Mouse (Mus musculus) forebrain, embryonic 10.5 days (tissue): Measurements from ENCODE around the gene Sox1. TPM values are rescaled to one million over a fixed set of nuclear protein-coding genes. Genes with fewer than 3 reads are reported as not detected.

ENCODE experiments used
- DNase-seq: peaks from one replicate; pipeline ENCODE4 v3.0.0-alpha.2; 2017; ENCODE audit warnings: low spot score; ENCODE audit errors: extremely low spot score
- H3K27ac ChIP-seq: fragments of 300-500 bp; sonication (generic); 2 replicates; pipeline ENCODE4 v1.5.1; 2016; ENCODE audit warnings: mild to moderate bottlenecking
- H3K27me3 ChIP-seq: fragments of 300-500 bp; sonication (generic); 2 replicates; pipeline ENCODE4 v1.6.1; 2016; ENCODE audit warnings: mild to moderate bottlenecking; ENCODE audit not compliant: poor library complexity, severe bottlenecking
- H3K36me3 ChIP-seq: fragments of 300-500 bp; sonication (generic); replicated peaks from 2 replicates; pipeline ENCODE4 v1.6.1; 2016; ENCODE audit warnings: mild to moderate bottlenecking, moderate library complexity
- H3K4me1 ChIP-seq: fragments of 300-500 bp; sonication (generic); 2 replicates; pipeline ENCODE4 v1.6.1; 2016
- H3K4me3 ChIP-seq: fragments of 300-500 bp; sonication (generic); 2 replicates; pipeline ENCODE4 v1.5.1; 2016; ENCODE audit warnings: mild to moderate bottlenecking, moderate library complexity
- H3K9me3 ChIP-seq: fragments of 300-500 bp; sonication (generic); 2 replicates; pipeline ENCODE4 v1.6.1; 2016; ENCODE audit warnings: mild to moderate bottlenecking, moderate library complexity
- WGBS: fragments of 180-500 bp; shearing (Covaris S2); methylation state at CpG from one replicate; pipeline ENCODE4 v1.1.7; 2016; 5-methylcytosine and 5-hydroxymethylcytosine counted together
- polyA plus RNA-seq: library from polyadenylated mRNA; unstranded; fragments of >200 nt; fragmentation: Nextera tagmentation; extraction: Ambion mirVana; gene quantifications from 2 replicates; pipeline ENCODE4 v1.2.1, GENCODE M21; 2016

Gene Sox1
- polyA plus RNA-seq: 4.2 and 4.3 TPM in 2 replicates

DNA sequence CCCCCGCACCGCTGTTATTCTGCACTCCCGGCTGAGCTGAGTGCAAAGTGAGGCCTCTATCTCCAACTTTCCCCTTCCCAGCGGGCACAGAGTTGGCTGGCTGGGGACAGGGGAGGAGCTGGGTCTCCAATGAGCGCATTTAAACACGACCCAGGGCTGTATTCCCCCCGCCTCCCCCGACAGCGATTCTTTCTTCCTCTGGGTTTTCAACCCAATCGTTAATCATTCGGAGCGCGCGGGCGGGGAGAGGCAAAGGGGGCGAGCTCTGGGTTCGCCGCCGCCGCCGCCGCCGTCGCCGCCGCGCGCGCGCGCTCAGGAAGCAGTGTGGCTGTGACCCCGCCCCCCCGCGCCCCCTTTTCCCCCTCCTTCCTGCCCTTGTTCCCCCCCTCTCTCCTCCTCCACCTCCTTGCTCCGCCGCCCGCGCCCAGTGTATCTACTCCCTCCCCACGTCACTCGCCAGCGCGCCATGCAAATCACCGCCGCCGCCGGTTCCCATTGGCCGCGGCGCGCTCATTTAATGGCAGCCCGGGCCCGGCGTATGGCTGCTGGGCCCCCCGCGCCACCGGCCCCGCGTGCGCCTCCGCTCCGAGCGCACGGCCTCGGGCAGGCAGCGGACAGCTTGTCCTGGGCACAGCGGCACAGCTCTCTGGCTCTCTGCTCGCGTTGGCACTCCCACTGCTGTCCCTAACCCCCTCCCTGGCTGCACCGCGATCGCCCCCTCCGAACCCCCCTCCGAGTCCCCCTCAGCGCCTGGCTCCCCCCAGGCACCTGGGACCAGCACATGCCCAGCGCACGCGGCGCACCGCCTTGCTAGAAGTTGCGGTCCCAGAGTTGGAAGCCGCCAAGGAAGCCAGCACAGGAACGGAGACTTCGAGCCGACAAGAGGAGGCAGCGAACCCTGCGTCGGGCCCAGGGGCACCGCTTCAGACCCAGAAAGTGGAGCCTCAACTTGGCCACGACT is at the start of gene Sox1:
Sox1 (plus strand) TSS at position 225 of the 961 bp plus-strand sequence.
- Histone ChIP-seq H3K27ac (peak within 1 kb of the TSS; percentile 99), H3K27me3 (peaks cover 97% of the 10 kb centered on the region), H3K9me3 (no peaks in the 10 kb centered on the region), H3K4me1 (peaks cover 75% of the 10 kb centered on the region), H3K36me3 (peaks cover 23% of the 10 kb centered on the region), H3K4me3 (peak within 1 kb of the TSS; percentile 83)
- under 1% methylated on average over 82 of the region's 89 CpGs for WGBS
- peak; percentile 93 for DNase-seq

DNA sequence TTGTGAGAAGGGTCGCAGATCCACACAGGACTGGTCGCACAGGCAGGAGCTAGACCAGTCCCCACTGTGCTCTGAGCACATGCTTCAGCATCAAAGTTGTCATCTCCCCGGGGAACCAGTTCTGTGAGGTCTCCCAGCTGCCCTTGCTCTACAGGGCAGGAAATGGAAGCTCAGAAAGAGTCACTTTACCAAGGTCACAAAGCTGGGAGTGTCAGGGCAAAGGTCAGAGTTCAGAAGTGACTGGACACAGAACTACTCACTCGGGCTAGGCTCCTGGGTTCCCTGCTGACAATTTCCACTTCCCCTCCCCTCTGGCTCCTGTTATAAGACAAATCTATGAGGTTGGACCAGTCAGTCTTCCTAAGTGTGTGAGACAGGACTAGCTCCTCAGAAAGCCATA is 49.2 kb upstream of the Sox1 start:
- Histone ChIP-seq H3K4me1 (peaks cover 6% of the 10 kb centered on the region; the same call in 1 of the 2 replicates), H3K27ac (no peak overlapping the region), H3K4me3 (no peak overlapping the region), H3K9me3 (no peaks in the 10 kb centered on the region), H3K27me3 (peaks cover 86% of the 10 kb centered on the region), H3K36me3 (no peaks in the 10 kb centered on the region)
- DNase-seq: no peak
- 68% methylated on average over 4 of the region's 4 CpGs for WGBS

DNA sequence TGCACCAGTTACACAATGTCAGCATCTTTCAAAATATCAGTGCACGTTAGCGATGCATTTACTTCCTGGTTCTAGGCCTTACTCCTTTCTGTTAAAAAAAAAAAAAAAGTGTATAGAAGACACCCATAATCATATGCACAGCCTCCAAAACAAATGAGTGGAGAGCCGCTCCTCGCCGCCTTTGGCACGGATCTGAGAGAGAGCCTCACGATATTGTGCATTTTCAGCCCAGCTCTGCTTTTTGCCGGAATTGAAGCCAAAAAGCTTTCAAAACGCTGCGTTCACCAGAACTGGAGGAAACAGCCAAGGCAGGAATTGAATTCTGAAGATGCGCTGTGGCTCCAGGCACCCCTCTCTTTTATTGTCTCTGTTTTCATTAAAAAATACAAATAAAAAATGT is 48.2 kb upstream of the Sox1 start:
- H3K4me3 ChIP-seq: no peak overlapping the region
- DNase-seq: no peak
- no peaks in the 10 kb centered on the region for H3K9me3 ChIP-seq
- no peaks in the 10 kb centered on the region for H3K36me3 ChIP-seq
- no peaks in the 10 kb centered on the region for H3K4me1 ChIP-seq
- 93% methylated on average over 11 of the region's 11 CpGs for WGBS
- peaks cover 76% of the 10 kb centered on the region for H3K27me3 ChIP-seq
- no peak overlapping the region for H3K27ac ChIP-seq

DNA sequence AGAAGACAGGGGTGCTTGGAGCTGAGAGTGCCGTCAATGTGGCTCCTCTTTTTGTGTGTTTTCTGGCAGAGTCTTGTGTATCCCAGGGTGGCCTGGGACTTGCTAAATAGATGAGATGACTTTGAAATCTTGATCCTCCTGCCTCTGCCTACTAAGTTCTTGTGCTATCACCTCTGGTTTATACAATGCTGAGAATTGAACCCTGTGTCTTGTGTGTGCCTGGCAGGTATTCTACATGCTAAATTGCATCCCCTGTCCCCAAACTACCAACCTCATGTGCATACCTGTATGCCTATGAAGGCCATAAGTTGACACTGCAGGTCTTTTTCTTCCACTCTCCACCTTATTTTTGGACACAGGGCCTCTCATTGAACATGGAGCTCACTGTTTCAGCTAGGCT is 46.8 kb upstream of the Sox1 start:
- H3K36me3 ChIP-seq: no peaks in the 10 kb centered on the region
- no peaks in the 10 kb centered on the region for H3K4me1 ChIP-seq
- WGBS: 93% methylated on average over 1 of the region's 1 CpGs
- no peaks in the 10 kb centered on the region for H3K9me3 ChIP-seq
- H3K27me3 ChIP-seq: peaks cover 62% of the 10 kb centered on the region
- DNase-seq: no peak
- no peak overlapping the region for H3K4me3 ChIP-seq
- no peak overlapping the region for H3K27ac ChIP-seq

DNA sequence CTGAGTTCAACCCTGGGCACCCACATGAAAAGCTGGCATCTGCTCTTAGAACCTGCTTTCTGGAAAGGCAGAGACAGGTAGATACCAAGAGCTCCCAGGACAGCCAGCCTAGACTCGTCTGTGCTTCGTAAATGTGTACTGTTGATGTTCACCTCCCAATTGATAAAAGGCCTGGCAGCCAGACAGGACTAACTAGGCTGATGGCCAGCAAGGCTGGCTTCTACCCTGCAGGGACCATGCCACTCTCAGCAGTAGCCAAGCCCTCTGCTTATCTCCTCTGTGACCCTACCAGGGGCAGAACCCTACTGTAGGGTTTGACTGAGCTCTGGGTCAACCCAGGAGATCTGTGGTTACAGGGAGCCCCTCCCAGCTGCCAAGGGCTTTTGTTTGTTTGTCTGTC is 45.5 kb upstream of the Sox1 start:
- H3K27me3 ChIP-seq: peaks cover 49% of the 10 kb centered on the region
- no peaks in the 10 kb centered on the region for H3K36me3 ChIP-seq
- no peak for DNase-seq
- H3K9me3 ChIP-seq: no peaks in the 10 kb centered on the region
- H3K4me3 ChIP-seq: no peak overlapping the region
- WGBS: 85% methylated on average over 2 of the region's 2 CpGs
- no peak overlapping the region for H3K27ac ChIP-seq
- H3K4me1 ChIP-seq: peaks cover 3% of the 10 kb centered on the region

DNA sequence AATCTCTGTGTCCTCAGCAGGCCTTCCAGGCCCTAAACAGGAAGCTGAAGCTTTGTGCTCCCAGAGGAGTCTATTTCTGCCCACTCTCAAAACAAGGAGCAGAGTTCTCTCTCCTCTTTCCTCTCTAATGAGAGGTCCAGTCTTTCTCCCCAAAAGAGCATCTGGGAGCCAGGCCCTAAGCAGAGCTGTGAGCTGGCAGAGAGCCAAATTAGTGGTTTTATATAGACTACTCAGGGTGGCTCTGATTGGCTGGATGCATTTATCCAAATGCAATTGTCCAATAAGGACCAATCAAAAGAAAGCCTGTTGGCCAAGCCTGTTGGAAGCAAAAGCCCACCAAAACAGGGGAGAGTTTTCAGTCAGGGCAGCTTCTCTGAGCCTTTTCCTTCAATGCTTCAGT is 44.0 kb upstream of the Sox1 start:
- H3K4me1 ChIP-seq: peaks cover 5% of the 10 kb centered on the region
- no peaks in the 10 kb centered on the region for H3K36me3 ChIP-seq
- H3K27me3 ChIP-seq: peaks cover 35% of the 10 kb centered on the region
- no peak overlapping the region for H3K4me3 ChIP-seq
- H3K27ac ChIP-seq: no peak overlapping the region
- no peak for DNase-seq
- no peaks in the 10 kb centered on the region for H3K9me3 ChIP-seq

DNA sequence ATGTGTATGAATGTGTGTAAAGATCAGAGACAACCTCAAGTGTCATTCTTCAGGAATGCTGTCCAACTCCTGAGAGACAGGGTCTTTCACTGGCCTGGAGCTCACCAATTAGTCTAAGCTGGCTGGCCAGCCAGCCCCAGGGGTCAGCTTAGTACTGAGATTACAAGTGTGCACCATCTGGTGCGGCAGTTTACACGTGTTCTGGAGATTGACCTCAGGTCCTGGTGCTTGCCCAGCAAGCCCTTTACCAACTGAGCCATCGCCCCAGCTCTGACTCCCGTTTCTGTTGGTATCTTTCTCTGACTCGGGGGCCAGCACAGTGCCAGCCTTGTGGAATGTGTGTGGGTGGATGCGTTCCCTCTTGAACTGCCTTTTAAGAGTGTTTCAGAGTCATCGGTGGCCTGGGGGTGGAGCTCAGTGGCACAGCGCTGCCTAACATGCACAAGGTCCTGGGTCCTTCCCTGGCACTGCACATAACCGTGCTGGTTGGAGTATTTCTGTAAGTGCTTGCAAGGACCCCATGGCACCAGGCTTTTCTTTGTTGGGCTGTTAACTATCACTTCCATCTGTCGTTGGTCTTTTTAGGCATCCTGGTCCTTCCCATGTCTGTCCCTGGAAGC is 40.6 kb upstream of the Sox1 start:
- 79% methylated on average over 10 of the region's 10 CpGs for WGBS
- Histone ChIP-seq H3K9me3 (no peaks in the 10 kb centered on the region), H3K27me3 (peaks cover 30% of the 10 kb centered on the region), H3K4me3 (no peak overlapping the region), H3K4me1 (peaks cover 5% of the 10 kb centered on the region), H3K27ac (no peak overlapping the region), H3K36me3 (no peaks in the 10 kb centered on the region)
- no peak for DNase-seq

DNA sequence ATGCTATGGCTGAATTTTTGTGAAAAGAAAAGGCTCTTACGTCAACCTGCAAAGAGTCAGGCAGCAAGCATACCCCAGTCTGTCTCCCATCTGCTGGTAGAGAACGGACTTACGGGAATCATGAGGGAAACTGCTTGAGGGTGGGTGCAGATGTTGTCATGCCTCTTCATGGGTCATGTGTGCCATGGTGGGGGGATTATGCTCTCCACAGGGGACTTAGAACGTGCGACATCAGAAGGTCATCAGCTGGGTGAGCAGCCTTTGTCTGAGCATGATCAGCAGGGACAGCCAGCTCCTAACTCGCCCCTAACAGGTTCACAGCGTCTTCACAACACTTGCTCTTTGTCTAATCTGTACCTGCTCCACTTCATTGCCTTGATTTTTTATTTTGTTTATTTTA is 26.9 kb upstream of the Sox1 start:
- DNase-seq: peak; percentile 19
- no peak overlapping the region for H3K27ac ChIP-seq
- H3K36me3 ChIP-seq: no peaks in the 10 kb centered on the region
- 43% methylated on average over 7 of the region's 7 CpGs for WGBS
- no peak overlapping the region for H3K4me3 ChIP-seq
- peaks cover 47% of the 10 kb centered on the region for H3K27me3 ChIP-seq
- peaks cover 3% of the 10 kb centered on the region; the same call in 1 of the 2 replicates for H3K9me3 ChIP-seq
- H3K4me1 ChIP-seq: peaks cover 15% of the 10 kb centered on the region

DNA sequence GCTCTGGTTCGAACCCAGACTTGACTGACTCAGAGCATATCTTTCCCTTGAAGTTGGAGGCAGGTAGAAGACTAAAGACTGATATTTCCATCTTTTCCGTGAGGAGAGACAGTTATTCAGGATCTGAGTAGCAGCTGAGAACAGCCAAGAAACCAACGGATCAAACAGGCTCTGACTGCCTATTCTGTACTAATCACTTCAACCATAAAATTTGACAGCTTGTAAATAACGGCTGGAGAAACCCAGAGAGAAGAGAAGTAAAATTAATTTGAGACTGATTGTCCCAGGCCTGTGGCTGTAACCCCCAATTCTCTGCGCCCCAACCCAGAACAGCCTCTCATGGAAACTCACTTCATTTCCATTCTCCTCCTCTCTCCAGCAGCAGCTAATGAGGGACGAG is 26.2 kb upstream of the Sox1 start:
- DNase-seq: no peak

DNA sequence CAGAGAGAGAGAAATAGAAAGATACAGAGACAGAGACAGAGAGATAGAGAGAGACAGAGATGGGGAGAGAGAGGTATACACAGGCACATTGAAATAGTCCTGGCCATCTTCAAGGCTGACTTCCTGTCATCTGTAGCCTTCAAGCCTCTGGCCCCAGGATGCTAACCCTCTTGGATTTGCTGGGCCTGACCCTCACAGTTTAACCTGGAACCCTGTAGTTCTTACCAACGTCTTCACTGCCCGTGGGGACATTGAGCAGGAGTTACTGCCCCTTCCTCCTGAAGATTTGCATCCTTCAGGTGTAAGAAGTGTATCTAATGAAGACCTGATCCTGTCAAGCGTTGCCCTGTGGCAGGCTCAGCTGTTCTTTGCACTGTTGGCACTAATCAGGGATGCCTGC is 14.0 kb upstream of the Sox1 start:
- Histone ChIP-seq H3K9me3 (no peaks in the 10 kb centered on the region), H3K27me3 (peaks cover 76% of the 10 kb centered on the region), H3K36me3 (no peaks in the 10 kb centered on the region), H3K27ac (no peak overlapping the region), H3K4me1 (peaks cover 40% of the 10 kb centered on the region), H3K4me3 (no peak overlapping the region)
- DNase-seq: peak; percentile 9
- 78% methylated on average over 3 of the region's 3 CpGs for WGBS

More for the DNA sequence above, 26.2 kb upstream of the Sox1 start:
- peaks cover 47% of the 10 kb centered on the region for H3K27me3 ChIP-seq
- H3K4me1 ChIP-seq: peaks cover 15% of the 10 kb centered on the region
- no peak overlapping the region for H3K27ac ChIP-seq
- WGBS: 78% methylated on average over 6 of the region's 6 CpGs
- H3K9me3 ChIP-seq: peaks cover 3% of the 10 kb centered on the region; the same call in 1 of the 2 replicates
- H3K36me3 ChIP-seq: no peaks in the 10 kb centered on the region
- no peak overlapping the region for H3K4me3 ChIP-seq

DNA sequence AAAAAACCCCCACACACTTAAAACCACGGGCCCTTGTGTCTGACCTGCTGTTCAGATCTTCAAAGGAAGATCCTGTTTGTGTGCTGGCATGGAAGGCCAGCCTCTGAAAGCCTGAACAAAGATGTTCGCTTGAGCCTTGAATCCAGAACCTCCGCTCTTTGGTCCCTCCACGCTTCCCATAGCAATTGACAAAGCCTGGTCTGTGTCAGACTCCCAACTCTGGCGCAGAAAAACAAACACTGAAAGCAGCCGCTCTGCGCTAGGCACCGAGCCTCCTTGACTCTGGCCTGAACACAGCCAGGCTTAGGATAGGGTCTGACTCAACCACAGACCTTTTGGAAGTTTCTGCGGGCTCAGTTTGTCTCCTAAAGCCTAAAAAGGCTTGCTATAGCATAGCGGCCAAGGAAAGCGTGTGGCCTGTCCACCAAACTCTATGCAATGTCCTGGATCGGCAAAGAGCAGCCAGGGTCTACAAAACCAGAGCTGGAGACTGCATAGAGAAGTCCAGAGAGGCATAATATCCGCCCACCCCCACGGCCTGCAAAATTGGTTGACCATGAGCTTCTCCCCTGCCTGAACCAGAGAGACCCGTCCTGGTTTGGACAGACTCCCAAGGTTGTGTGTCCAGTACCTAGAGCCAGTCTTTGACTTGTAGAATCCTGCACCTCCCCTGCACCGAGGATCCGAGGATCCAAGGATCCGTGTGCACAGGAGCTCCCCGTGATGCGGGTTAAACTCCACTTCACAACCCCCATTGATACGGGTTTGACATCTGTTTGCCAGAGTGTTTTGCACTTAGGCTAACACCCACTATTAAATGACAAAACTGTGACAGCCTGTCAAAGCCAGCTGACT is 12.2 kb upstream of the Sox1 start:
- DNase-seq: peak; percentile 60
- H3K4me3 ChIP-seq: peak overlapping the region; percentile 60; the same call in 1 of the 2 replicates
- H3K36me3 ChIP-seq: no peaks in the 10 kb centered on the region
- H3K9me3 ChIP-seq: no peaks in the 10 kb centered on the region
- H3K27me3 ChIP-seq: peaks cover 90% of the 10 kb centered on the region
- no peak overlapping the region for H3K27ac ChIP-seq
- WGBS: 2% methylated on average over 21 of the region's 21 CpGs
- H3K4me1 ChIP-seq: peaks cover 58% of the 10 kb centered on the region
